Mouse (Mus musculus) cerebellum, adult 9-11 months (tissue): ENCODE data around the gene Zc3hc1.
A peak's percentile ranks its signal among the peaks of the same experiment; 100 is the strongest.
"Not testable (repeated sequence)": the region's sequence is repeated elsewhere in the genome, so short reads cannot be mapped to it uniquely, and the experiment has no call there.

Experiments
- DNase-seq: peaks from one replicate; pipeline ENCODE4 v3.0.0; 2022

The Zc3hc1 gene

GRCm38 (mm10) chr6:30390714-30391697 is at the start of gene Zc3hc1:
Gene Zc3hc1, minus strand, starts transcription at chr6:30391028.
- peak; percentile 75 for DNase-seq

GRCm38 (mm10) chr6:30439576-30439975 is 48.7 kb upstream of the Zc3hc1 start:
- no peak for DNase-seq

GRCm38 (mm10) chr6:30437054-30437453 is 46.2 kb upstream of the Zc3hc1 start:
- no peak for DNase-seq

- no peak for DNase-seq
These were observed 45.6 kb upstream of the Zc3hc1 start for GRCm38 (mm10) chr6:30436476-30436875.

GRCm38 (mm10) chr6:30432461-30433192 is 41.8 kb upstream of the Zc3hc1 start:
- DNase-seq, result peak; percentile 54

GRCm38 (mm10) chr6:30416801-30417200 is 26.0 kb upstream of the Zc3hc1 start:
- no peak for DNase-seq

- DNase-seq, result no peak
These were observed 25.3 kb upstream of the Zc3hc1 start for GRCm38 (mm10) chr6:30416126-30416525.

- no peak for DNase-seq
These were observed 20.5 kb upstream of the Zc3hc1 start for GRCm38 (mm10) chr6:30411311-30411710.

- no peak for DNase-seq
These were observed 18.7 kb upstream of the Zc3hc1 start for GRCm38 (mm10) chr6:30409399-30410093.

GRCm38 (mm10) chr6:30408276-30408675 is 17.4 kb upstream of the Zc3hc1 start:
- DNase-seq, result no peak

- no peak for DNase-seq
These were observed 13.8 kb upstream of the Zc3hc1 start for GRCm38 (mm10) chr6:30404671-30405070.

GRCm38 (mm10) chr6:30403465-30403864 is 12.6 kb upstream of the Zc3hc1 start:
- peak; percentile 77 for DNase-seq

- DNase-seq, result no peak
These were observed 11.3 kb upstream of the Zc3hc1 start for GRCm38 (mm10) chr6:30402091-30402491.

GRCm38 (mm10) chr6:30401308-30402015 is 10.6 kb upstream of the Zc3hc1 start, which contains the start of gene Klhdc10:
Gene Klhdc10, plus strand, starts transcription at chr6:30401868.
- peak; percentile 100 for DNase-seq

GRCm38 (mm10) chr6:30400716-30401115 is 9.9 kb upstream of the Zc3hc1 start:
- DNase-seq, result no peak

GRCm38 (mm10) chr6:30400146-30400545 is 9.3 kb upstream of the Zc3hc1 start:
- no peak for DNase-seq

GRCm38 (mm10) chr6:30391996-30392395 is 1.2 kb upstream of the Zc3hc1 start:
- DNase-seq, result no peak

- DNase-seq, result not testable (repeated sequence)
These were observed 557 bp downstream of the Zc3hc1 start for GRCm38 (mm10) chr6:30390271-30390670.

- no peak for DNase-seq
These were observed 9.7 kb downstream of the Zc3hc1 start for GRCm38 (mm10) chr6:30381116-30381515.

- peak; percentile 57 for DNase-seq
These were observed 15.0 kb downstream of the Zc3hc1 start for GRCm38 (mm10) chr6:30375791-30376190.

GRCm38 (mm10) chr6:30374731-30375510 is 15.9 kb downstream of the Zc3hc1 start:
- DNase-seq, result no peak
